Mouse (Mus musculus) left cerebral cortex, adult 8-10 months (tissue): Measurements from ENCODE around the gene Surf1. TPM values are rescaled to one million over a fixed set of nuclear protein-coding genes. Genes with fewer than 3 reads are reported as not detected.

Experiments
- DNase-seq, 2 experiments: peaks; one replicate each; pipeline ENCODE4 v3.0.0; 2022; ENCODE audit warnings: low spot score in 2 of 2
- total RNA-seq, 4 experiments: library from RNA; stranded (reverse); gene quantifications; 2 replicates each; pipeline ENCODE4 v1.2.4; 2022

Gene Surf1
- total RNA-seq, result 100 to 1,000 TPM; 116 to 127 (median 120) TPM

DNA sequence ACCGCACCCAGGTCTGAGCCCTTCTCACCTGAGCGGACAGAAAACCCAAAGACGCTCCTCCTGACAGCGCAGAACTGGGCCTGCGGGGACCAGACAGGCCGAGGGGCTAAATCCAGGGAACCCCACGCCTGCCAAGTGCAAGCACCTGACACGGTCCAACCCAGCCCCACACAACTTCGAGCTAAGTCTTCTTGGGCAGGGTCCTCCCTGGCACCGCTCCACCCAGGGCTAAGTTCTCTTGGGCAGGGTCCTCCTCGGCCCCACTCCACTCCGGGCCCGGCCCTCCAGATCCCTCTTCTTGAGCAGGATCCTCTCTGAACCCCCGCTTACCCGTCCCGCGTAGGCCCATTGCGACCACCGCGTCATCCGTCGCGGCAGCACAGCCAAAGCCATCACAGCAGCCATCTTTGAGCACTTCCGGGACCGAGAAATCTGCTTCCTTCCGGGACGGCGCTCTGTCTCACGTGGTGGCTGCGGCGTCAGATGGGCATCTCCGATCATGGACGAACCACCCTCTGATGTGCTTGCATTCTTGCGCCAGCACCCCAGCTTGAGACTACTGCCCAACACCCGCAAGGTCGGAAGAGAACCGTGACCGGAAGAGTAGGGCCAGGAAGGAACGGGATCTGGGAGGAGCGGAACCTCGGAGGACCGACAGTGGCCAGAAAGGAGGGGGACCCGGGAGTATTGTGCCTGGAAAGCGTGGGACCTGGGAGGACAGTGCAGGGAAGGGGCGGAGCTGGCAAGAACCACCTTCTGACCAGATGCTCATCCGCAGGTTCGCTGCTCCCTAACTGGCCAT, at the start of gene Surf1, which contains the start of gene Surf2:
Surf1 (minus strand) TSS at position 604 of the 802 bp plus-strand sequence.
Surf2 (plus strand) TSS at position 441 of the 802 bp plus-strand sequence.
- peak; percentile 74 to 82 for DNase-seq

GRCm38 (mm10) chr2:26964724-26965370, 48.5 kb upstream of the Surf1 start:
- DNase-seq, result no peak

- DNase-seq, result peak; percentile 94
Observed at GRCm38 (mm10) chr2:26963923-26964723, 47.8 kb upstream of the Surf1 start, which contains the start of gene Rexo4. Gene Rexo4 (minus strand): TSS chr2:26964386.

GRCm38 (mm10) chr2:26960756-26961155, 44.4 kb upstream of the Surf1 start:
- no peak for DNase-seq

GRCm38 (mm10) chr2:26957488-26957859, 41.1 kb upstream of the Surf1 start:
- no peak for DNase-seq

DNA sequence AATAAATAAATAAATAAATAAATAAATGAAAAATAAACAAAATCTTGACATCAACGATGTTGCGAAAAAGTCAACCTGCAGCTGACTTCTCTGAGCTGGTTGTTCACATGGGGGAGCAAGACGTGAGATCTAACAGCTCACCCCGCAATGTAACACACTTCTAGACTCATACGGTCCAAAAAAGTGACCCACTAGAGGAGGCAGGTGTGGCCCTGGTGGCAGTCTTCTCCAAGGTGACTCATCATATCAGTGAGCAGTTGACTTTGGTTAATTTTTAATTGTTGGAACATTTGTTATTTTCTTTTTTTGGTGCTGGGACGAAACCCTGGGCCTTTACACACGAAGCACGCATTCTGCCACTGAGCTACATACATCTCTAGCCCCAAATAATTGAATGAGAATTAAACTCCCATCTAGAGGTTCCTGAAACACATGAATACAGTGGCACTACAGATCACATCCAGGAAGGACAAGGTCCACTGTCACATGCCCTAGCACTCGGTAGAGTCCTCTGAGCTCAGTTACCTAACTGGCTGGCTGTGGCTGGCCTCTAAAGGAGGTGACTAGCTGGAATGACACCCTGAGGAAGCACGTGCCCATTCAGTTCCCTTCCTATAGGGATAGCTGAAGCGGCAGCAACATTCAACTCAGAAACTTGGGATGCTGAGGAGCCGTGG, 40.6 kb upstream of the Surf1 start:
- DNase-seq, result no peak

GRCm38 (mm10) chr2:26954735-26955395, 38.5 kb upstream of the Surf1 start:
- no peak for DNase-seq

DNA sequence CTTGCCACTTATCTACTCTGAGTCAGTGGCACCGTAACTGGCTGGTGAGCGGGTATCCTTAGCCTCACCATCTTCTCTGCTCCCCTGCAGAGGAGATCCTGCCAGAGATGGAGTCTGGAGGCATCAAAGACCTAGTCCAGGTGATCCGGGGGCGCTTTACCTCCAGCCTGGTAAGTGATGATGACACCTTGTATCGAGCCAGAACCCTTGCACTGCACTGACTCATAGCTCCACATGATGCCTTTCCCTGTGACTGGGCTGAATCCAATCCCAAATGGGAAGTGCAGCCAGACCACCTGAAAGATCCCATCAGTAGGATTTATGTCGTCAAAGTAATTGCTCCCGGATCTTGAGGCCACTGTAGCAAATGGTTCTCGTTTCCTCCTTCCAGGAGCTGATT, 36.5 kb upstream of the Surf1 start:
- peak in 1 of 2 experiments; percentile 28 for DNase-seq

GRCm38 (mm10) chr2:26952193-26952592, 35.9 kb upstream of the Surf1 start:
- no peak for DNase-seq

GRCm38 (mm10) chr2:26951346-26951905, 35.1 kb upstream of the Surf1 start:
- DNase-seq, result no peak

DNA sequence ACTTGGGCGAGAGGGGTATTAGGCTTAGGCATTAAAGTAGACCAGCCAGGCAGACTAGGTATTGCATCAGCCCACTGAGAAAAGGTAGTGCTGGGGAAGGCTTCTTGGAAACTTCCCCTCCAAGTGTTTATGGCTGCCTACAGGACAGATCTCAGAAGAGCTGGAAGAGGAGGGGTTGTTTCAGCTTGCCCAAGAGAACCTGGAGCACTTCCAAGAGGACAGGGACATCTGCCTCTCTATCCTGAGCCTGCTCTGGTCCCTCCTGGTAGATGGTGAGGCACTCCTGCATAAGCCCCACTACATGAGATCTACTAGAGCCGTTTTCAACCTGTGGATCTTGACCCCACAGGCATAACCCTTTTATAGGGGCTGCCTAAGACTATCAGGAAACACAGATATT, 34.1 kb upstream of the Surf1 start:
- no peak for DNase-seq

DNA sequence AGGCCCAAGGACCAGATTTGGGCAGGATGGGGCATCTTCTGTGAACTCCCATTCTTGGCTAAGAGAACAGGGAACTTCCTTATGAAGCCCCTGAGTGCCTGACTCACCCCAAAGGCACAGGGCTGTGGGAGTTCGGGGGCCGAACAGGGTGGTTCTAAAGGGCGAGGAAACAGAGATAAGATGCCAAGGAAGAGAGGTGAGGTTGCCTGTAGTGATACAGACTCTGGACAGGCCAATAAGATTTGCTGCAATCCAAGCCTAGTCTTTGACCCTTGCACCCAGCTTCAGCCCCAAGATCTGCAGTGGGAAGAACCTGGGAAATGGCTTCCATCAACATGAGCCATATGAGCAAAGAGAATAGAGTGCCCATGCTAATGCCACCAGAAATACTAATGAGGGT, 26.9 kb upstream of the Surf1 start:
- DNase-seq, result no peak

- DNase-seq, result no peak
Observed at GRCm38 (mm10) chr2:26941539-26941938, 25.2 kb upstream of the Surf1 start.

DNA sequence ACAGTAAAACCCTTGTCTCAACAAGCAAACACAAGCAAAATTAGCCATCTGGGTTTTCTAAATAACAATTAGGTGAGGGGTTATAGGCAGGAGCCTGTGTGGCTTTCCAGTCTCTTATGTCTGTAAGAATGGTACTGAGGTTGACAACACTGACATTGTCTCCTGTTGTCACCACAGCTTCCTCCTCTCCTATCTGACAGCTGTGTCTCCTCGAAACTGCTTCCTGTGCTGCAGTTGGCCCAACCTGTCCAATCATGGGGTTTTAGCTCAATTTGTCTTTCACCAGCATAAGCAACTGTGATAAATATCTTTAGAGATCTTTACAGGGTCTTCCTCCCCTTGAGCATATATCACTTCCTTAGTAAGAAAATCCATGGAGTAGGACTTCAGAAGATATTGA, 20.1 kb upstream of the Surf1 start:
- no peak for DNase-seq

- no peak for DNase-seq
Observed at GRCm38 (mm10) chr2:26935286-26935685, 19.0 kb upstream of the Surf1 start.

GRCm38 (mm10) chr2:26933304-26934055, 17.1 kb upstream of the Surf1 start, which contains the start of the genes Surf4 and Stkld1:
Gene Surf4 (minus strand): TSS chr2:26933928.
Gene Stkld1 (plus strand): TSS chr2:26934047.
- peak; percentile 78 to 93 for DNase-seq

DNA sequence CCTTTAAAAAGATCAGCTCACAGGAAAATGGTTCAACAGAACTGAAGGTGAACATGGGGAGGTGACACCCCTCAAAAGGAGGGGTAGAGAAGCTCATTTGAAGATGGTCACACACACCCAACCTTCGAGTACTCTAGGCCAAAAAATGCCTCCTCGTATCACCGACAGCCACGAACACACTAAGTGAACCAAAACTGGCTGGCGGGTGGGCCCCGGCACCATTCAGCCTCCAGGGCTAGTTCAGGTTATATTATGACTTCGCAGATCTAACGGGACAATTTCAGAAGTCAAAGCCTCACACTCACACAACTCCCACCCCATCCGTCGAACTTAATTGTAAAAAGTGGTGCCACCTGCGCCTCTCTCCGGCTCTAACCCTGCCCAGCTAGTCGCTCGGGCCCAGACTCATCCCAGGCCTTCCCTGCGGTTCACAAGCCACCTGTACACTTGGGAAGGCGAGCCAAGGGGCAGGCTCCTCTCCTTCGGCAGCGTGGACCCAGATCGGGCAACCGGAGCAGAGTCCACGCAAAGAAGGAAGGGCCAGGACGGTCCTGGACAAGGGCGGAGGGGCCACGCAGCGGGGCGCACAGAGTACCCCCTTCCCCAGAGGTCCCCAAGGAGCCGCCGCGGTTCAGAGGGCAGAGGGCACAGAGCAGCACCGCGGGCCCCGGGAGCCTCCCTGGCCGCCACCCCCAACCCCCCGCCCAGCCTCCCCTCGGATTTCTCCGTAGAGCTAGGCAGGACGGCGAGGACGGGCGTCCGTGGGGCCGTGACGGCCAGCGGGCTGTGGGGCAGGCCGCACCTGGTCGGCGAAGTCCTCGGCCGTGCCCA, 16.4 kb upstream of the Surf1 start:
- DNase-seq, result no peak

DNA sequence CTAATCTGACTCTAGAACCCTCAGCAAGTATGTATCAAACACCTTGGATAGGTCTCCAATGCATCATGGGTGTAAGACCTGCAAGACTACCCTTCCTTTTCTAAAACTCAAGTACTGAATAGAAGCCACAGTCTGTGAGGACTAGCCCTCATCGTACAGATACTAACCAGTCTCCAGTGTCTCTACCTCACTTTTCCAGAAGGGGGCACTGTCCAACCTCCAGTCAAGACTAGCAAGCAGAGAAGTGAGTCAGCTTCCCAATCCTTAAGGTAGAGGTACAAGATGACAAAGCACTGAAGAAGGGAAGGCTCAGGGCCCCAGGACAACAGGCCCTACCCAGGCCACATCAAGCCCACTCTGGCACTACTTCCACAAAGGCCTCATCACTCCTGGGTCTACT, 14.1 kb upstream of the Surf1 start:
- DNase-seq, result peak in 1 of 2 experiments; percentile 28
